Mouse (Mus musculus): ENCODE measurements around the gene Ufsp1. TPM values are rescaled to one million over a fixed set of nuclear protein-coding genes. Genes with fewer than 3 reads are reported as not detected.

Gene Ufsp1
- polyA plus RNA-seq, 1 experiment from 2014 or later = 7.8 TPM

DNA sequence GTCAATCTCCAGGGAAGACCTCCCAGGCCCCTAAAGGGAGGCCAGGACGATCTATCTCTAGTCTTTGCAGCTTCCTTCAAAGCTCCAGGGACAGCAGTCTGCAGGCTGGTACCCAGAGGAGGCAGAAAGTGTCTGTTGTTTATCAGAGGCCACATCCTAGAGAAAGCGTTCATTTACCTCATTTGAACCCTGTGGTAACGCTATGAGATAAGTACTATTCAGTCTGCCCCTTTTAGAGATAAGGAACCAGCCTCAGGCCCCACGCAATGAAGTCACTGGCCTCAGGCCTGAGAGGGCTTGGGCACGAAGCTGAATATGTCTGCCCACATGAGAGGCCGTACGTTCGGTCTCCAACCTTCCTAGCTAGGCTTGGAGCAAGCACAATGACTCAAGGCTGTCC, 22.9 kb downstream of the Ufsp1 start:
- 35% methylated on average over 8 of the region's 8 CpGs for whole genome bisulfite sequencing (ENCODE audit: insufficient replicate concordance)
- ATAC-seq (ENCODE audit: low read depth) = no peak
- peaks cover 22% of the 10 kb centered on the region for H3K4me1 ChIP-seq (ENCODE audit: control insufficient read depth, low read depth, low read length)

GRCm38 (mm10) chr5:137318570-137318969, 24.1 kb downstream of the Ufsp1 start:
- Histone ChIP-seq H3K9ac (ENCODE audit: low read depth, low read length) (no peak overlapping the region), H3K27me3 (ENCODE audit: control insufficient read depth, insufficient read depth, low read depth, low read length) (no peaks in the 10 kb centered on the region), H3K4me2 (ENCODE audit: low read depth, low read length) (no peak overlapping the region), H3K4me3 (ENCODE audit: low read depth, low read length) (no peak overlapping the region), H3K36me3 (ENCODE audit: control insufficient read depth, insufficient read depth) (no peaks in the 10 kb centered on the region), H3K9me3 (replicated peaks; ENCODE audit: control insufficient read depth, low read length) (no peaks in the 10 kb centered on the region), H3K27ac (ENCODE audit: low read length) (no peak overlapping the region), H3K4me1 (ENCODE audit: control insufficient read depth, low read depth, low read length) (peaks cover 15% of the 10 kb centered on the region)
- 54% methylated on average over 1 of the region's 1 CpGs for whole genome bisulfite sequencing (ENCODE audit: insufficient replicate concordance)
- ATAC-seq (ENCODE audit: low read depth) = no peak

More for the DNA sequence above, 22.9 kb downstream of the Ufsp1 start:
- Histone ChIP-seq H3K9me3 (replicated peaks; ENCODE audit: control insufficient read depth, low read length) (no peaks in the 10 kb centered on the region), H3K9ac (ENCODE audit: low read depth, low read length) (no peak overlapping the region), H3K27me3 (ENCODE audit: control insufficient read depth, insufficient read depth, low read depth, low read length) (no peaks in the 10 kb centered on the region), H3K4me3 (ENCODE audit: low read depth, low read length) (no peak overlapping the region), H3K27ac (ENCODE audit: low read length) (no peak overlapping the region), H3K4me2 (ENCODE audit: low read depth, low read length) (no peak overlapping the region), H3K36me3 (ENCODE audit: control insufficient read depth, insufficient read depth) (no peaks in the 10 kb centered on the region)

- H3K27ac ChIP-seq (ENCODE audit: low read length) = no peak overlapping the region
- ATAC-seq (ENCODE audit: low read depth) = no peak; the same call in 1 of the 2 replicates
- 69% methylated on average over 3 of the region's 3 CpGs for WGBS (ENCODE audit: insufficient replicate concordance)
- H3K4me2 ChIP-seq (ENCODE audit: low read depth, low read length) = no peak overlapping the region
- no peaks in the 10 kb centered on the region for H3K27me3 ChIP-seq (ENCODE audit: control insufficient read depth, insufficient read depth, low read depth, low read length)
- H3K9ac ChIP-seq (ENCODE audit: low read depth, low read length) = no peak overlapping the region
- no peak overlapping the region for H3K4me3 ChIP-seq (ENCODE audit: low read depth, low read length)
- peaks cover 8% of the 10 kb centered on the region; the same call in 1 of the 2 replicates for H3K4me1 ChIP-seq (ENCODE audit: control insufficient read depth, low read depth, low read length)
- H3K36me3 ChIP-seq (ENCODE audit: control insufficient read depth, insufficient read depth) = no peaks in the 10 kb centered on the region
- no peaks in the 10 kb centered on the region for H3K9me3 ChIP-seq (replicated peaks; ENCODE audit: control insufficient read depth, low read length)
Measured at GRCm38 (mm10) chr5:137320996-137321395, 26.6 kb downstream of the Ufsp1 start.

GRCm38 (mm10) chr5:137330910-137331309, 36.5 kb downstream of the Ufsp1 start:
- no peak for ATAC-seq (ENCODE audit: low read depth)

GRCm38 (mm10) chr5:137332857-137333511, 38.6 kb downstream of the Ufsp1 start:
- no peak for ATAC-seq (ENCODE audit: low read depth)
- Histone ChIP-seq H3K9me3 (replicated peaks; ENCODE audit: control insufficient read depth, low read length) (no peaks in the 10 kb centered on the region), H3K4me1 (ENCODE audit: control insufficient read depth, low read depth, low read length) (peaks cover 18% of the 10 kb centered on the region), H3K27ac (ENCODE audit: low read length) (no peak overlapping the region), H3K4me2 (ENCODE audit: low read depth, low read length) (peak overlapping the region; percentile 94), H3K27me3 (ENCODE audit: control insufficient read depth, insufficient read depth, low read depth, low read length) (no peaks in the 10 kb centered on the region), H3K4me3 (ENCODE audit: low read depth, low read length) (peak overlapping the region; percentile 70), H3K36me3 (ENCODE audit: control insufficient read depth, insufficient read depth) (no peaks in the 10 kb centered on the region), H3K9ac (ENCODE audit: low read depth, low read length) (peak overlapping the region; percentile 65)
- WGBS (ENCODE audit: insufficient replicate concordance) = 13% methylated on average over 15 of the region's 15 CpGs

More at GRCm38 (mm10) chr5:137330910-137331309, 36.5 kb downstream of the Ufsp1 start:
- Histone ChIP-seq H3K27ac (ENCODE audit: low read length) (no peak overlapping the region), H3K4me3 (ENCODE audit: low read depth, low read length) (no peak overlapping the region), H3K4me2 (ENCODE audit: low read depth, low read length) (no peak overlapping the region), H3K27me3 (ENCODE audit: control insufficient read depth, insufficient read depth, low read depth, low read length) (no peaks in the 10 kb centered on the region), H3K9ac (ENCODE audit: low read depth, low read length) (no peak overlapping the region), H3K36me3 (ENCODE audit: control insufficient read depth, insufficient read depth) (no peaks in the 10 kb centered on the region), H3K9me3 (replicated peaks; ENCODE audit: control insufficient read depth, low read length) (no peaks in the 10 kb centered on the region), H3K4me1 (ENCODE audit: control insufficient read depth, low read depth, low read length) (peaks cover 15% of the 10 kb centered on the region)
- 62% methylated on average over 7 of the region's 7 CpGs for WGBS (ENCODE audit: insufficient replicate concordance)

GRCm38 (mm10) chr5:137333512-137334174, 39.2 kb downstream of the Ufsp1 start, which contains the start of gene Slc12a9:
Gene Slc12a9 (minus strand): TSS chr5:137333597.
- H3K27ac ChIP-seq (ENCODE audit: low read length) = no peak within 1 kb of the TSS

DNA sequence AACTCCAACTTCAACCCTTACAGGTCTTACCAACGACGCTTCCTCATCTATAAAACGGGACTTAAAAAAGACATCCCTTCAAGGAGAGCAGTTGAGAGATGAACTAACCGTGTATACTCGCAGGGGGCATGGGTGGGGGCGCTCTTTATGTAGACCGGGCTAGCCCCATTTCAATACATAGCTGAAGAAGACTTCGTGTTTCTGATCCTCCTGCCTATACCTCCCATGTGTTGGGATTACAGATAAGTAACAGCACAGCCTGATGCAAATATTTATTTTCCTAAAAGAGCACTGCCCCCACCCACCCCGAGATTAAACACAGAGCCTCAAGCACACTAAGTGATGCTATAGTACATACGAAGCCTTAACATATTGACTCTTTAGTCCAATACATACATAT, 39.9 kb downstream of the Ufsp1 start:
- peaks cover 23% of the 10 kb centered on the region for H3K4me1 ChIP-seq (ENCODE audit: control insufficient read depth, low read depth, low read length)
- H3K27me3 ChIP-seq (ENCODE audit: control insufficient read depth, insufficient read depth, low read depth, low read length) = no peaks in the 10 kb centered on the region
- H3K27ac ChIP-seq (ENCODE audit: low read length) = no peak overlapping the region
- H3K36me3 ChIP-seq (ENCODE audit: control insufficient read depth, insufficient read depth) = no peaks in the 10 kb centered on the region
- H3K4me3 ChIP-seq (ENCODE audit: low read depth, low read length) = 0 out of 2 replicates have a peak overlapping the region, but pooled peaks have one; percentile 70
- H3K9me3 ChIP-seq (replicated peaks; ENCODE audit: control insufficient read depth, low read length) = no peaks in the 10 kb centered on the region
- ATAC-seq (ENCODE audit: low read depth) = no peak
- WGBS (ENCODE audit: insufficient replicate concordance) = 32% methylated on average over 10 of the region's 10 CpGs
- H3K4me2 ChIP-seq (ENCODE audit: low read depth, low read length) = peak overlapping the region; percentile 94
- no peak overlapping the region for H3K9ac ChIP-seq (ENCODE audit: low read depth, low read length)

More at GRCm38 (mm10) chr5:137333512-137334174, 39.2 kb downstream of the Ufsp1 start, which contains the start of gene Slc12a9:
- Histone ChIP-seq H3K36me3 (ENCODE audit: control insufficient read depth, insufficient read depth) (no peaks in the 10 kb centered on the region), H3K9ac (ENCODE audit: low read depth, low read length) (peak within 1 kb of the TSS; percentile 65), H3K27me3 (ENCODE audit: control insufficient read depth, insufficient read depth, low read depth, low read length) (no peaks in the 10 kb centered on the region), H3K4me3 (ENCODE audit: low read depth, low read length) (peak within 1 kb of the TSS; percentile 70), H3K4me1 (ENCODE audit: control insufficient read depth, low read depth, low read length) (peaks cover 18% of the 10 kb centered on the region), H3K9me3 (replicated peaks; ENCODE audit: control insufficient read depth, low read length) (no peaks in the 10 kb centered on the region), H3K4me2 (ENCODE audit: low read depth, low read length) (peak within 1 kb of the TSS; percentile 94)
- ATAC-seq (ENCODE audit: low read depth) = peak; percentile 85
- WGBS (ENCODE audit: insufficient replicate concordance) = under 1% methylated on average over 43 of the region's 44 CpGs

DNA sequence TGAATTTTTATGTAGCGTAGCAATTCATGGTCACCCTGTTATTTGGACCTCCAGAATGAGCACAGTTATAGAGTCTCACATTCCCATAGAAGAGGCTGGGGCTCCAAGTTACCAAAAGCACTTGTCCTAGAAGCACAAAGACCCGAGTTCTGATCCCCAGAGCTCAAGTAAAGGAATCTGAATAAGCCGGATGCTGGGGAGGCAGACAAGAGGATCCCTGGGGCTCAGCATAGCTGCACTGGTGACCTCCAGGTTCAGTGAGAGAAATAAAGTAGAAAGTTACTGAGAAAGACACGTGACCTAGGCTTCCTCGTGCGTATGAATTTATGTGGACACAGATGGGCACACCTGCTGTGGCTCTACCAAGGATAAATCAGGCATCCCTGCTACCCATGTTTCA, 40.6 kb downstream of the Ufsp1 start:
- H3K27me3 ChIP-seq (ENCODE audit: control insufficient read depth, insufficient read depth, low read depth, low read length) = no peaks in the 10 kb centered on the region
- 68% methylated on average over 6 of the region's 6 CpGs for WGBS (ENCODE audit: insufficient replicate concordance)
- H3K36me3 ChIP-seq (ENCODE audit: control insufficient read depth, insufficient read depth) = no peaks in the 10 kb centered on the region
- H3K4me3 ChIP-seq (ENCODE audit: low read depth, low read length) = no peak overlapping the region
- no peak overlapping the region for H3K4me2 ChIP-seq (ENCODE audit: low read depth, low read length)
- H3K9ac ChIP-seq (ENCODE audit: low read depth, low read length) = no peak overlapping the region
- H3K4me1 ChIP-seq (ENCODE audit: control insufficient read depth, low read depth, low read length) = peaks cover 24% of the 10 kb centered on the region
- no peak overlapping the region for H3K27ac ChIP-seq (ENCODE audit: low read length)
- ATAC-seq (ENCODE audit: low read depth) = no peak
- no peaks in the 10 kb centered on the region for H3K9me3 ChIP-seq (replicated peaks; ENCODE audit: control insufficient read depth, low read length)

- H3K36me3 ChIP-seq (ENCODE audit: control insufficient read depth, insufficient read depth) = no peaks in the 10 kb centered on the region
- H3K27ac ChIP-seq (ENCODE audit: low read length) = peak overlapping the region; percentile 13
- peaks cover 24% of the 10 kb centered on the region for H3K4me1 ChIP-seq (ENCODE audit: control insufficient read depth, low read depth, low read length)
- ATAC-seq (ENCODE audit: low read depth) = no peak
- no peaks in the 10 kb centered on the region for H3K27me3 ChIP-seq (ENCODE audit: control insufficient read depth, insufficient read depth, low read depth, low read length)
- 53% methylated on average over 8 of the region's 8 CpGs for WGBS (ENCODE audit: insufficient replicate concordance)
- no peaks in the 10 kb centered on the region for H3K9me3 ChIP-seq (replicated peaks; ENCODE audit: control insufficient read depth, low read length)
- H3K4me2 ChIP-seq (ENCODE audit: low read depth, low read length) = no peak overlapping the region
- no peak overlapping the region for H3K9ac ChIP-seq (ENCODE audit: low read depth, low read length)
- no peak overlapping the region for H3K4me3 ChIP-seq (ENCODE audit: low read depth, low read length)
Measured at GRCm38 (mm10) chr5:137337190-137337589, 42.8 kb downstream of the Ufsp1 start.

All from liver, embryonic 16.5 days (tissue).